Mouse (Mus musculus) lung, postnatal 14 days (tissue): Measurements from ENCODE around the gene Eno3.
A peak's percentile ranks its signal among the peaks of the same experiment; 100 is the strongest.

ENCODE experiments used
- DNase-seq: peaks from one replicate; pipeline ENCODE4 v3.0.0; 2021

Eno3 gene

GRCm38 (mm10) chr11:70686901-70687566, 30.0 kb downstream of the Eno3 start:
- DNase-seq = no peak

GRCm38 (mm10) chr11:70687601-70688199, 30.7 kb downstream of the Eno3 start, which contains the start of gene Camta2:
Camta2 (minus strand) TSS chr11:70688105.
- DNase-seq = peak; percentile 92

GRCm38 (mm10) chr11:70688372-70688771, 31.4 kb downstream of the Eno3 start:
- no peak for DNase-seq

GRCm38 (mm10) chr11:70689578-70689977, 32.6 kb downstream of the Eno3 start:
- no peak for DNase-seq

GRCm38 (mm10) chr11:70693504-70693903, 36.5 kb downstream of the Eno3 start:
- no peak for DNase-seq

- DNase-seq = no peak
Observed at GRCm38 (mm10) chr11:70697376-70697775, 40.4 kb downstream of the Eno3 start.

GRCm38 (mm10) chr11:70699051-70699450, 42.0 kb downstream of the Eno3 start:
- no peak for DNase-seq

- peak; percentile 97 for DNase-seq
Observed at GRCm38 (mm10) chr11:70699722-70700556, 42.9 kb downstream of the Eno3 start, which contains the start of the genes Inca1 and Kif1c. Inca1 (minus strand) TSS chr11:70700155. Kif1c (plus strand) TSS chr11:70700548.

- DNase-seq = peak; percentile 77
Observed at GRCm38 (mm10) chr11:70700613-70701012, 43.6 kb downstream of the Eno3 start.

- DNase-seq = peak; percentile 22
Observed at GRCm38 (mm10) chr11:70701221-70701955, 44.4 kb downstream of the Eno3 start.

GRCm38 (mm10) chr11:70701984-70702733, 45.2 kb downstream of the Eno3 start:
- no peak for DNase-seq

GRCm38 (mm10) chr11:70702781-70703180, 45.8 kb downstream of the Eno3 start:
- peak; percentile 73 for DNase-seq

- DNase-seq = no peak
Observed at GRCm38 (mm10) chr11:70706127-70706526, 49.1 kb downstream of the Eno3 start.

- DNase-seq = no peak
Observed at GRCm38 (mm10) chr11:70711026-70711425, 54.0 kb downstream of the Eno3 start.
